Mouse (Mus musculus) neutrophil, adult 5-6 weeks (primary cell): ENCODE measurements around the gene D030056L22Rik. TPM values are rescaled to one million over a fixed set of nuclear protein-coding genes. Genes with fewer than 3 reads are reported as not detected.

Experiments used
- ATAC-seq: fragments of 151-379, 151-347 bp; 2 replicates; pipeline ENCODE4 v1.8.0; 2017; ENCODE audit warnings: mild to moderate bottlenecking, moderate TSS enrichment; ENCODE audit not compliant: insufficient number of reproducible peaks, poor library complexity, low FRiP score, severe bottlenecking; ENCODE audit errors: extremely low read depth
- total RNA-seq: library from RNA; stranded (forward); fragments of 200-1000 nt; gene quantifications from 2 replicates; pipeline ENCODE4 v1.2.3, GENCODE M21; 2017

Gene D030056L22Rik
- total RNA-seq, 1 experiment from 2014 or later = 9.3 TPM

DNA sequence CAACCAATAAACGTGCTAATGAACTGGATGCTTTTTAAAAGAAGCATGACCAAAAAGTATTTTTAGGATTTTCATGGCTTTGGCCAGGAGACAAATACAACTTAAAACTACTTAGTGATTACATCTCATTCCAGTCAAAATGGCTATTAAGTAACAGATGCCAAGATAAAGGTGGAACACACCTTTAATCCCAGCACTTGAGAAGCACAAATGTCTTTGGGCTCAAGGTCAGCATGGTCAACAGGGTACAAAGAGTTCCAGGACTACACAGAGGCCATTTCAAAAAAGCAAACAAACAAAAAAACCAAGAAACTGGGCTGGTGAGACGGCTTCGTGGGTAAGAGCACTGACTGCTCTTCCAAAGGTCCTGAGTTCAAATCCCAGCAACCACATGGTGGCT lies 7.3 kb downstream of the D030056L22Rik start:
- no peak for ATAC-seq

DNA sequence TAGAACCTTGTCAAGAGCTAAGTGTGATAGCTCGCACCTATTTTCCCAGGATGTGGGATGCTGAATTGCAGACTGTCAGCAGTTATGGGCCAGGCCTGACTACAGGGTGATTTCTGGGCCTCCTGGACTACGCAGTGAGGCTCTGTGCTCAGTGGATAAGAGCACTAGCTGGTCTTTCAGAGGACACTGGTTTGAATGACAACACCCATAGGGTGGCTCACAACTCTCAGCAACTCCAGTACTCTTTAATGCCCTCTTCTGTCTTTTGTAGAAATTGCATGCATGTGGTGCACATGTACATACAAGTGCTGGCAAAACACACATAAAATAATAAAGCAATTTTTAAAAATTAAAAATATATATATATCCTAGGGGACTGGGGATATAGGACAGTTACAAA lies 12.2 kb downstream of the D030056L22Rik start:
- no peak for ATAC-seq

GRCm38 (mm10) chr19:18730255-18730654 lies 17.3 kb downstream of the D030056L22Rik start:
- ATAC-seq = no peak

DNA sequence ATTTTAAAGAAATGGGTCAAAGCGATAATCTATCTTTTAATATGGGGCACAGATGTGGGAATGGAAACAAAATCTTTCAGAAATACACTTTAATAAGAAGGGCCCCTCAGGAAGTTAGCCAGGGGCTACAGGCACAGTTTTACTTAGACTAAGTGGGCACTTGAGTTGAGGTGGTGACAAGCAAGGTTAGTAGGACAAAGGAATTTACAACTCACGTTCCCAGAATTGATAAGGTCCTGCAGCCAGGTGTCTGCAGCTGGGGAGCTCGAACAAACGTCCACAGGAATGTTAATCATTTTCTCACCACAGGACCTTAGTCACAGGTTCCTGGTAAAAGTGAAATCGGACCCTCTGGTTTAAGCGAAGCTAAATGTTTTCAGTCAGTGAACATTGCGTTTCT lies 18.1 kb downstream of the D030056L22Rik start:
- no peak for ATAC-seq

DNA sequence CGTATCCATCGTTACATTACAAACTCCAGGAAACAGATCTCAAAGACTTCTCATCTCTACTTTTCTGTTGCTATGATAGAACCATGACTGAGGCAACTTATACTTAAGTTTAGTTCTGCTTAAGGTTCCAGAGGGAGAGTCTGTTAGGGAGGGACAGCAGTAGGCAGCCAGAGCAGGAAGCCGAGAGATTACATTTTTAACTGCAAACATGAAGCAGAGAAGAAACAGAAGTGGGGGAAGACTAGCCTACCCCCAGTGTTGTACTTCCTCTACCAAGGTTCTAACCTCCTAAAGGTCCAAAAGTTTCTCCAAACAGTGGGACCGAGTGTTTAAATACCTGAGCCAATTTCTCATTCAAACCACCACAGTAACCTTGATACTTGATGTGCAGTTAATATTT lies 22.9 kb downstream of the D030056L22Rik start:
- no peak for ATAC-seq

DNA sequence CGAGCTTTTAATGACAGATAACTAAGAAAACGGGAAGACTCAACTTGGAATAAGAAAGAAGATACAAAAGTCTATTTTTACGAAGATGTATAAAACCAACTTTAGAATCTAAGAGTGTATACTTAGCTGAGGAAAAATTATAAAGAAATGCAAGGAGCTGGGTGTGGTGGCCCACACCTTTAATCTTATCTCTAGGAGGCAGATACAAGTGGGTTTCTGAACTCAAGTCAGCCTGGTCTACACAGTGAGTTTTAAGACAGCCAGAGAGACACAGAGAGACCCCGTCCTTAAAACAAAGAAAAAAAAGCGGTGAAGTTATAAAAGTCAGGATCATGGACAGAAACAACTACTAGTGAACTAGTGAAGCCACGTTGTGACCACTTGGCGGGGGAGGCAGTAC lies 26.2 kb downstream of the D030056L22Rik start:
- no peak for ATAC-seq

- no peak for ATAC-seq
These were observed 31.0 kb downstream of the D030056L22Rik start for GRCm38 (mm10) chr19:18743946-18744345.

GRCm38 (mm10) chr19:18746576-18747340 lies 33.8 kb downstream of the D030056L22Rik start:
- ATAC-seq = no peak

GRCm38 (mm10) chr19:18747379-18747778 lies 34.4 kb downstream of the D030056L22Rik start:
- no peak for ATAC-seq

- ATAC-seq = no peak
These were observed 36.8 kb downstream of the D030056L22Rik start, which contains the start of gene Trpm6 for GRCm38 (mm10) chr19:18749598-18750339. TSS of gene Trpm6 (plus strand) at chr19:18749983.

DNA sequence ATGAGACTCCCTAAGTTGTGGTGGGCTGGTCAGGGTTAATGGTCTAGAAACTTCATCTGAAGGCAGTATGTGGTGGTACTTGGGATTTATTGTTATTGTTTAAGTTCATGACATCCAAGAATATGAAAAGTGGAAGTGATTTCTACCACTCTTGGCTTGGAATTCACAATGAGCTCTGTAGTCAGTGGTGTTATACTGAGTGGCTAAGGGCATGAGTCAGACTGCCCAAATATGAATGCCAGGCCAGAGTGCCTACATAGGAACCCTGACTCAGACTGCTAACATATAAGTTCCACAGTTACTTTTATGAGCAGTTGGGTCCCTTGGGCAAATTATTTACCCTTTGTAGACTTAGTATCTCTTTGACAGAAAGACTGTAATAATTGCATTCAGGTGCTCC lies 44.2 kb downstream of the D030056L22Rik start:
- no peak for ATAC-seq

- ATAC-seq = no peak
These were observed 44.7 kb downstream of the D030056L22Rik start for GRCm38 (mm10) chr19:18757706-18758105.

GRCm38 (mm10) chr19:18758269-18758668 lies 45.3 kb downstream of the D030056L22Rik start:
- no peak for ATAC-seq

- ATAC-seq = no peak
These were observed 45.9 kb downstream of the D030056L22Rik start for GRCm38 (mm10) chr19:18758916-18759315.

GRCm38 (mm10) chr19:18766399-18766798 lies 53.4 kb downstream of the D030056L22Rik start:
- ATAC-seq = no peak

Other genes with a start within 250 kb of the D030056L22Rik start
- gene Ostf1, start 81.4 kb upstream of the D030056L22Rik start, total RNA-seq = 401 and 405 TPM in 2 replicates
- gene Nmrk1, start 81.2 kb upstream of the D030056L22Rik start, total RNA-seq = 15.2 and 16.5 TPM in 2 replicates
- 9.1 and 9.4 TPM in 2 replicates for gene Carnmt1, start 42.4 kb upstream of the D030056L22Rik start, total RNA-seq
- not detected in 2 replicates for gene Trpm6, start 36.8 kb downstream of the D030056L22Rik start, total RNA-seq